Mouse (Mus musculus) kidney, embryonic 15.5 days (tissue): ENCODE data around the gene Fstl5. TPM values are rescaled to one million over a fixed set of nuclear protein-coding genes. Genes with fewer than 3 reads are reported as not detected.

Experiments
- ATAC-seq: fragments of 200-750 bp; cut with Nextera tagmentation; replicated peaks from 2 replicates; pipeline ENCODE4 v1.8.0; 2017; ENCODE audit warnings: moderate TSS enrichment; ENCODE audit not compliant: low FRiP score
- H3K27ac ChIP-seq: fragments of 300-500 bp; sonication (generic); 2 replicates; pipeline ENCODE4 v1.5.1; 2015; ENCODE audit warnings: mild to moderate bottlenecking, inconsistent platforms
- H3K27me3 ChIP-seq: fragments of 300-500 bp; sonication (generic); 2 replicates; pipeline ENCODE4 v1.6.1; 2015; ENCODE audit warnings: inconsistent platforms
- H3K36me3 ChIP-seq: fragments of 300-500 bp; sonication (generic); 2 replicates; pipeline ENCODE4 v1.6.1; 2015; ENCODE audit warnings: inconsistent platforms
- H3K4me1 ChIP-seq: fragments of 300-500 bp; sonication (generic); 2 replicates; pipeline ENCODE4 v1.6.1; 2015; ENCODE audit warnings: inconsistent platforms
- H3K4me2 ChIP-seq: fragments of 300-500 bp; sonication (generic); 2 replicates; pipeline ENCODE4 v1.6.1; 2015; ENCODE audit warnings: moderate library complexity, mild to moderate bottlenecking, inconsistent platforms
- H3K4me3 ChIP-seq: fragments of 300-500 bp; sonication (generic); replicated peaks from 2 replicates; pipeline ENCODE4 v1.5.1; 2015; ENCODE audit warnings: mild to moderate bottlenecking, inconsistent platforms
- H3K9ac ChIP-seq: fragments of 300-500 bp; sonication (generic); 2 replicates; pipeline ENCODE4 v1.6.1; 2015; ENCODE audit warnings: mild to moderate bottlenecking, inconsistent platforms
- H3K9me3 ChIP-seq: fragments of 300-500 bp; sonication (generic); replicated peaks from 2 replicates; pipeline ENCODE4 v1.6.1; 2016; ENCODE audit warnings: inconsistent platforms
- WGBS: fragments of 180-500 bp; shearing (Covaris S2); methylation state at CpG from one replicate; pipeline ENCODE4 v1.1.7; 2015; ENCODE audit warnings: mixed read lengths; 5-methylcytosine and 5-hydroxymethylcytosine counted together
- polyA plus RNA-seq: library from polyadenylated mRNA; unstranded; fragments of >200 nt; fragmentation: Nextera tagmentation; extraction: Ambion mirVana; gene quantifications from 2 replicates; pipeline ENCODE4 v1.2.1, GENCODE M21; 2015

Fstl5 gene
- polyA plus RNA-seq = 0.18 and 0.40 TPM in 2 replicates

- Histone ChIP-seq H3K36me3 (no peaks in the 10 kb centered on the region), H3K9me3 (no peaks in the 10 kb centered on the region), H3K4me3 (peak within 1 kb of the TSS; percentile 41), H3K9ac (no peak within 1 kb of the TSS), H3K27me3 (no peaks in the 10 kb centered on the region), H3K27ac (no peak within 1 kb of the TSS), H3K4me2 (peak within 1 kb of the TSS; percentile 64), H3K4me1 (peaks cover 5% of the 10 kb centered on the region; the same call in 1 of the 2 replicates)
- peak; percentile 98 for ATAC-seq
- under 1% methylated on average over 28 of the region's 28 CpGs for WGBS
Measured at GRCm38 (mm10) chr3:76074060-76074707, at the start of gene Fstl5. TSS of gene Fstl5 (plus strand) at chr3:76074270.

DNA sequence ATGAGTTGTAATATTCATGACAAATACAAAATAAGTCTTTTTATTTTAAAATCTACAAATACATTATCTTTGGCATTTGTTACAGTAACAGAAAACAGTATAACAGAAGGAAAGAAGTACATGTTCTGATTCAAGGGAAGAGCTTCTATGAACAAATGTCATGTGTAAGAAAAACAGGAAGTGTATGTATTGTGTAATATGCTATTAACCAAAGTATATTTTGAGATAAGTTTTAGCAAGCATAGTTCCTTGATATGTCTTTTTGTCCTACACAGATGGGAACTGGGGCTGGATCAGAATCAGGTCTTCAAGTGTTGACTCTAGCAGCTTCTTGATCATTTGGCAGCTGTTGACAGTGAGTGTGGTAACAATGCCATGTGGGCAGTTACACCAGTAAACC is 48.5 kb upstream of the Fstl5 start:
- H3K4me3 ChIP-seq = no peak overlapping the region
- ATAC-seq = no peak
- H3K27me3 ChIP-seq = no peaks in the 10 kb centered on the region
- no peak overlapping the region for H3K9ac ChIP-seq
- no peak overlapping the region for H3K27ac ChIP-seq
- H3K4me2 ChIP-seq = no peak overlapping the region
- no peaks in the 10 kb centered on the region for H3K36me3 ChIP-seq
- no peaks in the 10 kb centered on the region for H3K4me1 ChIP-seq
- H3K9me3 ChIP-seq = no peaks in the 10 kb centered on the region

DNA sequence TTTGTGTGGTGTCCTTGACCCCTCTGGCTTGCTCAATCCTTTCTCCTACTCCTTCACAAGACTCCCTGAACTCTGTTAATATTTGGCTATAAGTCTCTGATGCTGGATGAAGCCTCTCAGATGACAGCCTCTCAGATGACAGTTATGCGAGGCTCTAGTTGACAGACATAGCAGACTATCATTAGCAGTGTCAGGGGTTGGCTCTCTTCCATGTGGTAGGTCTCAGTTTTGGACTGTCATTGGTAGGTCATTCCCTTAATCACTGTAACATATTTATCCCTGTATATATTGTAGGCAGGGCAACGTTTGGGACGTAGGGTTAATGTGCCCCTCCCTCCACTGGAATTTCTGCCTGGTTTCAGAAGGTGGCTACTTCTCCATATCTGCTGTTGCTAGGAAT is 22.9 kb upstream of the Fstl5 start:
- Histone ChIP-seq H3K36me3 (no peaks in the 10 kb centered on the region), H3K9me3 (no peaks in the 10 kb centered on the region), H3K4me2 (no peak overlapping the region), H3K4me3 (no peak overlapping the region), H3K27ac (no peak overlapping the region), H3K27me3 (no peaks in the 10 kb centered on the region), H3K9ac (no peak overlapping the region), H3K4me1 (no peaks in the 10 kb centered on the region)
- ATAC-seq = no peak
- WGBS = 81% methylated on average over 3 of the region's 3 CpGs

GRCm38 (mm10) chr3:76061996-76062395 is 12.1 kb upstream of the Fstl5 start:
- H3K9ac ChIP-seq = no peak overlapping the region
- no peaks in the 10 kb centered on the region for H3K27me3 ChIP-seq
- H3K4me3 ChIP-seq = no peak overlapping the region
- no peaks in the 10 kb centered on the region for H3K36me3 ChIP-seq
- H3K4me1 ChIP-seq = no peaks in the 10 kb centered on the region
- no peak overlapping the region for H3K4me2 ChIP-seq
- H3K27ac ChIP-seq = no peak overlapping the region
- WGBS = 90% methylated on average over 1 of the region's 1 CpGs
- ATAC-seq = no peak
- no peaks in the 10 kb centered on the region for H3K9me3 ChIP-seq

- ATAC-seq = no peak
- no peak overlapping the region for H3K27ac ChIP-seq
- WGBS = 5% methylated on average over 3 of the region's 3 CpGs
- no peaks in the 10 kb centered on the region for H3K4me1 ChIP-seq
- H3K9ac ChIP-seq = no peak overlapping the region
- H3K4me3 ChIP-seq = no peak overlapping the region
- H3K9me3 ChIP-seq = no peaks in the 10 kb centered on the region
- no peaks in the 10 kb centered on the region for H3K36me3 ChIP-seq
- no peak overlapping the region for H3K4me2 ChIP-seq
- no peaks in the 10 kb centered on the region for H3K27me3 ChIP-seq
Measured at GRCm38 (mm10) chr3:76067920-76068319, 6.2 kb upstream of the Fstl5 start.

DNA sequence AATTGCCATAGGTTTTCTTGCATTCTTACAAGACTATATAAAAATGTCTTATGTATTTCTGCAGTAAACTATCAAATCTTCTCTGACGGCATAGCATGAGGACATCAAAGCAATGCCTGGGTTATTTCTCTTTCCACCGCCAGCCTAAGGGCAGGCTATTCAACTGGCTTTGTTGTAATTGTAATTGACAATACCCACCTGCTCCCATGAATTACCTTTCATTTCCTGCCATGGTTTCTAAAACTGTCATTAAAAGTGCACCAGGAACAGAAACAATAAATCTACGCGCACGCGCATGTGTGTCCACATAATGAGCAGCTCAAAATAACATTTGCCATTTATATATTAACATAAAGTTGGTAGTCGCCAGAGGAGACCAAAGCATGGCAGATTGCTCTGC is 1.2 kb upstream of the Fstl5 start:
- 51% methylated on average over 7 of the region's 7 CpGs for WGBS
- Histone ChIP-seq H3K36me3 (no peaks in the 10 kb centered on the region), H3K27me3 (no peaks in the 10 kb centered on the region), H3K4me2 (no peak overlapping the region), H3K4me3 (no peak overlapping the region), H3K4me1 (peaks cover 5% of the 10 kb centered on the region; the same call in 1 of the 2 replicates), H3K9me3 (no peaks in the 10 kb centered on the region), H3K27ac (no peak overlapping the region), H3K9ac (no peak overlapping the region)
- ATAC-seq = no peak

DNA sequence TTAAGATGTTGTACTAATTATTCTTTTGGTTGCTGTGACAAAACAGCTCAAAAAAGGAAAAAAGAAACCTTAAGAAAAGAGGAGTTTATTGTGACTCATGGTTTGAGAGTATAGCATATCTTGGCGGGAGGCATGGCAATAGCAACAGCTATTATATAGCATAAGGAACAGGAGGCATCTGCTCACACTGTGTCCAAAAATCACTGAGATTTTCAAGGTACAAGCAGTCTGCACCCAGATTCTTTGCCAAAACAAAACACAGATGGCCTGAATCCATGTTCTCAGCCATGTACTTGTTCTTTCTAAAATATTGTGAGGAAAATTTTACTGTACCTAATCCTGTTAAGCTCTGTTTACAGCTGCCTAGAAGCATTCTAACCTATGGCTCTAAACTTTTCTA is 66.4 kb downstream of the Fstl5 start:
- H3K9ac ChIP-seq = no peak overlapping the region
- no peak for ATAC-seq
- no peaks in the 10 kb centered on the region for H3K4me1 ChIP-seq
- H3K36me3 ChIP-seq = no peaks in the 10 kb centered on the region
- no peaks in the 10 kb centered on the region for H3K27me3 ChIP-seq
- WGBS = 84% methylated on average over 1 of the region's 1 CpGs
- H3K4me3 ChIP-seq = no peak overlapping the region
- no peak overlapping the region for H3K4me2 ChIP-seq
- H3K9me3 ChIP-seq = no peaks in the 10 kb centered on the region
- H3K27ac ChIP-seq = no peak overlapping the region

DNA sequence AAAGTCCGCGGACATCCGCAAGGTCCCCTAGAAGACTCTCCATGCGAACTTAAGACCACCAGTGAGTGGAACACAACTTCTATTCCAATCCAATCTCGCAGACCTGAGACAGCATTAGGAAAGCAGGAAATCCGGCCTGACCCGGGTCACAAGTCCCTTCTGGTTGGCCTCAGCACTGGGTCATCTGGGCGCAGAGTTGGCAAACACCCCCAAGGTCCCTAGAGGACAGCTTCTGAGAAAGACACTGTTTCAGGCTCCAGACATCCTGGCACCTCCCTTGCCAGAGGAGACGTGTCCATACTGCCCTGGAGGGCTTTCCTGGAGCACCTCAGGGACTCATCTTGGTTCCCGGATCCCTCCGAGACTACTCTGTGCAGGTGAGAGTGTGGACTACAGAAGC is 73.8 kb downstream of the Fstl5 start:
- Histone ChIP-seq H3K27me3 (no peaks in the 10 kb centered on the region), H3K9ac (no peak overlapping the region), H3K36me3 (no peaks in the 10 kb centered on the region), H3K9me3 (no peaks in the 10 kb centered on the region), H3K27ac (no peak overlapping the region), H3K4me1 (no peaks in the 10 kb centered on the region), H3K4me2 (no peak overlapping the region), H3K4me3 (no peak overlapping the region)
- WGBS = 87% methylated on average over 11 of the region's 11 CpGs
- ATAC-seq = no peak

DNA sequence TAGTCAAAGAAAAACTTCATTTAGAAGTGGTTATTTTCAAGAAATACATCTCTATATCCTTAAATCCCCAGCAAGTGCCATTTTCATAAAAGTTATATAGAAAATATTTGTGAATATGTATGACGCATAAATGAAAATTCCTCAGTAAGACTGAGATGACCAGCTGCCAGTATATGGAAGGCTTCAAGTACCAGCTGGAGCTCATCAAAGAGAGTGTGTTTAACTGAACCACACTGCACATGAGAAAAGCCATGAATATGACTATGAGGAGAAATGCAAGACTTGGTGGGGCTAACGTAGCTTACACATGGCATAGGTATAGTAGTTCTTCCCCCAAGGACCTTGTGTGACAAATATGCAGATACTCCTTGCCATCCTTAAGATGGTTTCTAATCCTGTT is 164.8 kb downstream of the Fstl5 start:
- Histone ChIP-seq H3K27ac (no peak overlapping the region), H3K9me3 (no peaks in the 10 kb centered on the region), H3K4me2 (no peak overlapping the region), H3K4me1 (no peaks in the 10 kb centered on the region), H3K9ac (no peak overlapping the region), H3K36me3 (no peaks in the 10 kb centered on the region), H3K27me3 (no peaks in the 10 kb centered on the region), H3K4me3 (no peak overlapping the region)
- WGBS = 91% methylated on average over 2 of the region's 2 CpGs
- no peak for ATAC-seq

DNA sequence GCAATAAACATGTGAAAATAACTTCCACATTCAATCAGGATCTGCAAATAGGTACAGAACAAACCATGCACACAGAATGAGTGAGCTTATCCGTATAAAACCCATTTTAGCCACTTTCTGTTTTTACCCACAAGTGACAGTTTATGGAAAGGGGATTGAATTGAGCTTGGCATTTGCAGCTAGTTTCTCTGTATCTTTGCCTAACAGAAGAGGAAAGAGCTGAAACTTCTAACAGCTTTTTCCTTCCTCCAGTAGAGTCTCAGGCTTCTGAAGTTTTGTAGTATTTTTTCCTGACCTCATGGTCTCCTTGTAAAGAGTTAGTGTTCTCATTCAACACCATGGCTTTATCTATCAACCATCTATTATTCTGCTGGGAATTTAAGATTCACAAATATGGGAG is 177.3 kb downstream of the Fstl5 start:
- Histone ChIP-seq H3K9ac (no peak overlapping the region), H3K4me3 (no peak overlapping the region), H3K9me3 (no peaks in the 10 kb centered on the region), H3K27me3 (no peaks in the 10 kb centered on the region), H3K4me2 (no peak overlapping the region), H3K27ac (no peak overlapping the region), H3K4me1 (no peaks in the 10 kb centered on the region), H3K36me3 (no peaks in the 10 kb centered on the region)
- 80% methylated on average over 1 of the region's 1 CpGs for WGBS
- no peak for ATAC-seq

DNA sequence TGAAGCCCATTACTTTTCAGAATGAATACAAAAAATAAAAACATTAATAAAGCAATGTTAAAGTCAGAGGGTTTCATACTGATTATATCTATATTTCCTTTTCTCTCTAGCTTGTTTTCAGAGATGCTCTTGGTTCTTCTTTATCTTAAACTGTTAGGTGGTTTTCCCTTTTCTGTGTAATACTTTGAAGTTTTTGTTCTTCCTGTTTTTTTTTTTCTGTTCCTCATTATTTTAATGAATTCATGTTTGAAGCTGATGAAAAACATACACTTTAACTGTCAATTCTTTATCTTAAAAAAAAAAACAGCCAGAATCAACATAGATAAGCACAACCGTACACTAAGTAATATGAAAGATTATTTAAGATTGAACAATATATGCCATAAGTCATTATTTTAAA is 218.9 kb downstream of the Fstl5 start:
- Histone ChIP-seq H3K4me1 (no peaks in the 10 kb centered on the region), H3K27me3 (no peaks in the 10 kb centered on the region), H3K36me3 (no peaks in the 10 kb centered on the region), H3K9ac (no peak overlapping the region), H3K4me3 (no peak overlapping the region), H3K27ac (no peak overlapping the region), H3K4me2 (no peak overlapping the region), H3K9me3 (no peaks in the 10 kb centered on the region)
- no peak for ATAC-seq
- WGBS = 76% methylated on average over 1 of the region's 1 CpGs

DNA sequence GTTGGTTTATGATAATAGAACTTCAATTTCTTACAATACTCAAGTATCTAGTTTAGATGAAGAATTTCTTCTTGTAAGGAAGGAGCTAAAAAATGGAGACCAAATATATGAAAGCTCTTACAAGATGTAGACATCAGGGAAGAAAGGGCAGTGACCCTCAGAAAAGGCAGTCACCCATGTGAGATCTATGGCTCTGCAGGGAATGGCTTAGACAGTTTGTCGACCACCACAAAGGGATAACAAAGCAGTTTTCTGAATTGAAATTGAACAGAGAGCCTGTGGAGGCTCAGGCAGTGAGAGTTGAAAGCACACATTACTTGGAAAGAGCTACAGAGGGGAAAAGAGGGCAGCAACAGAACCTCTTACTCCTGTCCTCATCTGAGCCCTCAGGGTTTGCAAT is 220.3 kb downstream of the Fstl5 start:
- H3K4me2 ChIP-seq = no peak overlapping the region
- 12% methylated on average over 1 of the region's 1 CpGs for WGBS
- H3K36me3 ChIP-seq = no peaks in the 10 kb centered on the region
- H3K9ac ChIP-seq = no peak overlapping the region
- no peak for ATAC-seq
- H3K27me3 ChIP-seq = no peaks in the 10 kb centered on the region
- no peaks in the 10 kb centered on the region for H3K4me1 ChIP-seq
- H3K9me3 ChIP-seq = no peaks in the 10 kb centered on the region
- H3K4me3 ChIP-seq = no peak overlapping the region
- H3K27ac ChIP-seq = no peak overlapping the region
